Mouse (Mus musculus) kidney, embryonic 14.5 days (tissue): ENCODE results near the gene Samd8. TPM values are rescaled to one million over a fixed set of nuclear protein-coding genes. Genes with fewer than 3 reads are reported as not detected.

ENCODE experiments used
- ATAC-seq: fragments of 200-750 bp; cut with Nextera tagmentation; 2 replicates; pipeline ENCODE4 v1.8.0; 2017; ENCODE audit warnings: moderate number of reproducible peaks, mild to moderate bottlenecking, moderate TSS enrichment, moderate library complexity; ENCODE audit not compliant: low FRiP score, low TSS enrichment
- H3K27ac ChIP-seq: fragments of 300-500 bp; sonication (generic); 2 replicates; pipeline ENCODE4 v1.5.1; 2014; ENCODE audit warnings: low read depth, mild to moderate bottlenecking, low read length, moderate library complexity, mixed read lengths
- H3K27me3 ChIP-seq: fragments of 300-500 bp; sonication (generic); 2 replicates; pipeline ENCODE4 v1.6.1; 2014; ENCODE audit warnings: mild to moderate bottlenecking, low read length; ENCODE audit not compliant: control insufficient read depth, insufficient read depth
- H3K36me3 ChIP-seq: fragments of 300-500 bp; sonication (generic); 2 replicates; pipeline ENCODE4 v1.6.1; 2014; ENCODE audit warnings: low read length, mixed read lengths; ENCODE audit not compliant: control insufficient read depth, insufficient read depth
- H3K4me1 ChIP-seq: fragments of 300-500 bp; sonication (generic); 2 replicates; pipeline ENCODE4 v1.6.1; 2014; ENCODE audit warnings: low read length, mixed read lengths; ENCODE audit not compliant: control insufficient read depth, insufficient read depth
- H3K4me2 ChIP-seq: fragments of 300-500 bp; sonication (generic); replicated peaks from 2 replicates; pipeline ENCODE4 v1.6.1; 2014; ENCODE audit warnings: low read depth, mild to moderate bottlenecking, low read length
- H3K4me3 ChIP-seq: fragments of 300-500 bp; sonication (generic); 2 replicates; pipeline ENCODE4 v1.5.1; 2014; ENCODE audit warnings: mild to moderate bottlenecking, low read length
- H3K9ac ChIP-seq: fragments of 300-500 bp; sonication (generic); 2 replicates; pipeline ENCODE4 v1.6.1; 2014; ENCODE audit warnings: low read depth, mild to moderate bottlenecking, low read length, moderate library complexity
- H3K9me3 ChIP-seq: fragments of 300-500 bp; sonication (generic); 2 replicates; pipeline ENCODE4 v1.6.1; 2016; ENCODE audit warnings: low read length; ENCODE audit not compliant: control insufficient read depth
- WGBS: fragments of 180-500 bp; shearing (Covaris S2); extraction: QIAGEN DNeasy Blood & Tissue Kit; methylation state at CpG from one replicate; pipeline ENCODE4 v1.1.7; 2014; 5-methylcytosine and 5-hydroxymethylcytosine counted together
- polyA plus RNA-seq: library from polyadenylated mRNA; unstranded; fragments of >200 nt; fragmentation: Nextera tagmentation; extraction: Ambion mirVana; gene quantifications from 2 replicates; pipeline ENCODE4 v1.2.1, GENCODE M21; 2014

Gene Samd8
- polyA plus RNA-seq, 1 experiment from 2014 or later = 13.2 TPM

DNA sequence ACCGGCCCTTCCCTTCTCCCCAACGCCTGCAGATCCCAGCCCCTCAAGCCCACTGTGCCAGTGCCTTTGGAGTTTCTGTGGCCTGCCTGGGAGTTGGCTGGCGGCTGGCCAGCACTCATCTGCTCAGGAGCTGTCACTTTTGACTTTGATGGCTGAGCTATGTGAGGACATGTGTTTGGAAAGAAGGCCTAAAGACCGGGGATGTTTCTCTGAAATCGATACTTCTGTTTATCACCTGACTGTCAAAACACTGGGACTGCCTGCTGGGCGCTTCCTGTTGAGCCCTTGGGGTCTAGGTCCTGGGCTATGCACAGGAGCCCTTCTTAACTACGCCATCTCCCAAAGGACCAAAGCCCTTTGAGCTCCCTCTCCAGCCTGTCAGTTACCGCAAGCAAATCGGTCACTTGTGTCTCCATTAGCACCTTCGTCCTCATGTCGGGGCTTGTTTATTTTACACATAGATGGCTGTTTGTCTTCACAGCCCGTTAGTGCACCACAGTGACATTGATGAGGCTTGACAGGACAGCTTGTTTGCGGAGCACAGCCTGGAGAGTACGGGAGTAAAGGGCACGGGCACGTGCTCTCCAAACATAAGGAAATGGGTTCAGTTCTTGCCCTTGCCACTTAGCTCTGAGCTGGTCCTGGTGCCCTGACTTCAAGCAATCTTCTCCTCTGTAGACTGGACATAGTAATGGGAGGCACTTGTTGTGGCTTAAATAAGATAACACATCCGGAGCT lies 30.5 kb upstream of the Samd8 start:
- H3K36me3 ChIP-seq = no peaks in the 10 kb centered on the region
- H3K27ac ChIP-seq = no peak overlapping the region
- H3K9ac ChIP-seq = no peak overlapping the region
- H3K4me1 ChIP-seq = peaks cover 7% of the 10 kb centered on the region; the same call in 1 of the 2 replicates
- no peak for ATAC-seq
- H3K27me3 ChIP-seq = no peaks in the 10 kb centered on the region
- no peak overlapping the region for H3K4me3 ChIP-seq
- WGBS = 16% methylated on average over 17 of the region's 17 CpGs
- H3K9me3 ChIP-seq = 0 out of 2 replicates have a peak, but pooled peaks cover 8% of the 10 kb centered on the region
- no peak overlapping the region for H3K4me2 ChIP-seq

DNA sequence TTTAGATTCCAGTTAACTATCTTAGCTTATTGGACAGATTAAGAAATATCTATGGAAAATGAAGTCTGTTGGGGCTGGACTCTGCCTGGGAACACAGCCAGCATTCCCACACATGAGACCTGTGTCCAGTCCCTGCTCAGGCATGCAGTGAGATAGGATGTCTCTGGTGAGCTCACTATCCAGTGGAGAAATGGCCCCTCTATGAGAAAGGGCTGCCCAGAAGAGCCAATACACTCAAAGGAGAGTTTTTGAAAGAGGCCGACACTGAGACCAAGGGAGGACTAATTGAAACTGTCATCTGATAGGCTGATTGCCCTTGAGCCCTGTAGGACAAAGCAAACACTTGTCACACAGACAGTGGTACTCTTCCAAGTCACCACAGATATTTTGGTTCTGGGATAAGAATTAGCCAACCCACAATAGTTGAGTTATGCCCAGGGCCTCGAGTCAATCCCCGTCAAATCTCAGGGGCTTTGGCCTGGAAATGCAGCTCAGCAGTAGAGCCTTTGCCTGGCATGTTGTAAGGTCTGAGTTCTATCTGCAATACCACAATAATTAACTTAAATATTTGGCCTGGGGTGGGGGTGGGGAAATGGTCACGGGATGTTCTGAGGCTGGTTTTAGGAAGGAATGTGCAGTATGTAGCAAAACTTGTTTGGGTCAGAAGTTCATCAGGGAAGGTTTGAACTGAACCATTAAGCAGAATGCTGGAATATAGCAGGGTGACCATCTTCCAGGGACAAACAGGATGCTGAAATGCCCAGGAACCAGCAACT lies 29.7 kb upstream of the Samd8 start:
- WGBS = 74% methylated on average over 4 of the region's 4 CpGs
- Histone ChIP-seq H3K4me3 (no peak overlapping the region), H3K9me3 (0 out of 2 replicates have a peak, but pooled peaks cover 8% of the 10 kb centered on the region), H3K36me3 (no peaks in the 10 kb centered on the region), H3K9ac (no peak overlapping the region), H3K27me3 (no peaks in the 10 kb centered on the region), H3K27ac (no peak overlapping the region), H3K4me2 (no peak overlapping the region), H3K4me1 (peaks cover 7% of the 10 kb centered on the region; the same call in 1 of the 2 replicates)
- ATAC-seq = no peak

DNA sequence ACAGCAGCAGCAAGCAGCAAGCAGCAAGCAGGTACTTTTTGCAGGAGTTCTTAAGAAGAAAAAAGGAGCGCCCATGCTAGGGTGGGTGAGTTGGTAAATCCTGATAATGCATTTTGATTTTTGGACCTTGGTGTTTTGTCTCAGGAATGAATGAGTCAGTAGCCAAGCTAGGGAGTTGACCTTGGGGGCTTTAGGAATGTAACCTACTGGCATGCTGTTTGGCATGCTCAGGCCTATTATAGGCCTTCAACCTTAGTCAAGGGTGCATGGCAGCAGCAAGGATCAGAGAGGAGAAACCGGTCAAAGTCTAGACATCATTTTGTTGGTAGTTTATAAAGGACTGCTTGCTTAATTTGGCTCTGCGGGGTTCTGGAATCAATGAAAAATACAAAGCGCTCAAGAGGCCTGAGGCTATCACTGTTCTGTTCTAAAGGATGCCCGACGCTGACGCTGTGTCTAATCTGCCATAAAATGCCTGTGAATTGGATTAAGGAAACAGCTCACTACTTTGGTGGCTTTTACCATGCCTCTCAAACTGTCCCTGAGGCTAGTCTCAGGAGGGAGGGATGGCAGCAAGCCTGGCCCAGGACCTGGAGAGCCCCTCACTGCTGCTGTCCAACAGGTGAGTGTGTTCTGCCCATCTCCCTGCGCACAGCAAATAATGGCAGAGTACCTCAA lies 28.2 kb upstream of the Samd8 start:
- no peak overlapping the region for H3K4me2 ChIP-seq
- WGBS = 87% methylated on average over 8 of the region's 8 CpGs
- peaks cover 7% of the 10 kb centered on the region; the same call in 1 of the 2 replicates for H3K4me1 ChIP-seq
- no peak for ATAC-seq
- H3K36me3 ChIP-seq = no peaks in the 10 kb centered on the region
- H3K9ac ChIP-seq = no peak overlapping the region
- H3K27me3 ChIP-seq = no peaks in the 10 kb centered on the region
- H3K9me3 ChIP-seq = 0 out of 2 replicates have a peak, but pooled peaks cover 8% of the 10 kb centered on the region
- H3K27ac ChIP-seq = no peak overlapping the region
- no peak overlapping the region for H3K4me3 ChIP-seq

DNA sequence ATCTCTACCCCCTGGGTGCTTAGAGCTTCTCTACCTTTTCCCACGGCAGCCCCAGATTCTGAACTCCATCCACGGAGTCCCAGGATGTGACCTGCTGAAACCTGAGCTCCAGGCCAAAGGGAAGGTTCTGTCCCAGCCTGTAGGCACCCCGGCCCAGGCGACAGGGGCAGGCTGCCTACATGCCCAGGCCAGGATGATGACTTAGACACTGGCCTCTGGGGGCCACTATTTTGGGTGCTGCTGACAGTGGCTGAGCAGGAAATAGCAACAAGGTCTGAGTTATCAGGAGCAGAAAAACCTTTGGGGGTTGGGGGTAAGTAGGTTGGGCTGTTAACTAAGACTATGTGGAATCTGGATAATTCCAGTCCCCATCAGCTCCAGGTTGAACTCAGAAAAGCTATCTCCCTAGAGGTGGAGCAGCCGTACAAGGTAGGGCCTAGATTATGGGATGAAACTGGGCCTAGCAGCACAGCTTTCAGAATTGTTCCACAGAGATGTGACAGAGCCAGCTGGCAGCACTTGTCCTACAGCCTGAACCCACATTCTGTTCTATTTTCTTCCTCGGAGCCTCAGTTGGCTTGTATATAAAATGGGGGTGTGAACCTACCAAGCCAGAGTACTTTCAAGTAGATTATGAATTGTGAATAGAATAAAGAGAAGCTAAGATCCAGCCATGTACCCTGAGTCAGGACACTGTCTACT lies 21.1 kb upstream of the Samd8 start:
- H3K4me2 ChIP-seq = no peak overlapping the region
- 0 out of 2 replicates have a peak, but pooled peaks cover 3% of the 10 kb centered on the region for H3K9me3 ChIP-seq
- WGBS = 63% methylated on average over 6 of the region's 6 CpGs
- no peak overlapping the region for H3K4me3 ChIP-seq
- no peak for ATAC-seq
- H3K36me3 ChIP-seq = no peaks in the 10 kb centered on the region
- H3K9ac ChIP-seq = no peak overlapping the region
- no peak overlapping the region for H3K27ac ChIP-seq
- no peaks in the 10 kb centered on the region for H3K4me1 ChIP-seq
- H3K27me3 ChIP-seq = no peaks in the 10 kb centered on the region

DNA sequence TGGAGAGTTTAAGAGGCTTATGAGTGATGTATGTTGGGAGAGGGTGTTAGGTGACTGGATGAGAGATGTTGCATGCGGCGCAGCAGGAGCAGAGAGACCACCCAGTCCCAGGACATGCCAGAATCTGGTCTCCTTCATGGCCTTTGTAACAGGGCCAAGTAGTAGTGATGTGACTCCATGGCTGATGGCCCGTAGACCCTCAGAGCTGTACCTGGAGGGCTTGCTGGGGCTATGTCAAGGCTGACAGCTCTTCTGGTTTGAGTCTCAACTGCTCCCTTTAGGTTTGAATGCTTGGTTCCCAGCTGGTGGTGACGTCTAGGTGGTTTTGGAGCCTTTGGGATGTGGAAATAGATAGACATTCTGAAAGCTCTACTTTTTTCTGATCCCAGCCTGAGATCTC lies 20.4 kb upstream of the Samd8 start:
- ATAC-seq = no peak
- Histone ChIP-seq H3K4me3 (no peak overlapping the region), H3K9ac (no peak overlapping the region), H3K4me2 (no peak overlapping the region), H3K4me1 (no peaks in the 10 kb centered on the region), H3K27ac (no peak overlapping the region), H3K36me3 (no peaks in the 10 kb centered on the region), H3K9me3 (0 out of 2 replicates have a peak, but pooled peaks cover 3% of the 10 kb centered on the region), H3K27me3 (no peaks in the 10 kb centered on the region)
- WGBS = 92% methylated on average over 4 of the region's 4 CpGs

DNA sequence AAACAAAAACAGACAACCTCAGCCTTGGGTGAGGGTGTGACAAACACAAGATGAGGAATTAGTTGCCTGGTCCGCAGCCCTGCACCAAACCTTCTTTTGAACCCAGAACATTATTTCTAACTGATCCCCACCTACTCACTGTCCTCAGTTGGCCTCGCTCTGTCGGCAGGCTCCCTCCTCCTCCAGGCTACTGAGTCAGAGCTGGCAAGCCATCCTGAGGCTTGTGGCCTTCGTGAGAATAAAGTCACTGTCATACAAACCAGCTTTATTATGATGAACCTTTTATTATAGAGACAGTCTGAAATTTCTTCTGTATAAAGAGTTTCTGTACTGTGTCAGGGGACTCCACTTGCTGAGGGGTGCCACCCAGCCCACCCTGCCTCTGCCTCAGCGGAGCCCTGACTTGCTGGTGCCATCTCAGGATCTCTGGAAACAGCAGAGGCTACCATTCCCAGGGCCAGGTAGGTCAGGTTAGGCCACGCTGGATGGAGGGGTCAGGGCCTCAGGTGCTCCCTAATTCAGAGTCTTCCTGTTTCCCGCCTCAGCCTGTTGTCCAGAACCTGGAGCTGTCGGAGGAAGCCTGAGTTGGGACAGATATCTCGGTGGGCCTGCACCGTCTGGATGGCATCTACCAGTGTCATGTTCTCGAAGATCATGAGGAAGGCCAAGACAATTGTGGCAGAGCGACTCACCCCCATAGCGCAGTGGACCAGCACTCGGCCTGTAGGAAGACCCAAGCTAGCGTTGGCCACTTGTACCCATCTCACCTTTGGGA lies 17.0 kb upstream of the Samd8 start:
- Histone ChIP-seq H3K9me3 (0 out of 2 replicates have a peak, but pooled peaks cover 3% of the 10 kb centered on the region), H3K4me1 (no peaks in the 10 kb centered on the region), H3K4me3 (no peak overlapping the region), H3K9ac (no peak overlapping the region), H3K36me3 (no peaks in the 10 kb centered on the region), H3K4me2 (no peak overlapping the region), H3K27ac (no peak overlapping the region), H3K27me3 (no peaks in the 10 kb centered on the region)
- no peak for ATAC-seq
- 90% methylated on average over 15 of the region's 15 CpGs for WGBS

DNA sequence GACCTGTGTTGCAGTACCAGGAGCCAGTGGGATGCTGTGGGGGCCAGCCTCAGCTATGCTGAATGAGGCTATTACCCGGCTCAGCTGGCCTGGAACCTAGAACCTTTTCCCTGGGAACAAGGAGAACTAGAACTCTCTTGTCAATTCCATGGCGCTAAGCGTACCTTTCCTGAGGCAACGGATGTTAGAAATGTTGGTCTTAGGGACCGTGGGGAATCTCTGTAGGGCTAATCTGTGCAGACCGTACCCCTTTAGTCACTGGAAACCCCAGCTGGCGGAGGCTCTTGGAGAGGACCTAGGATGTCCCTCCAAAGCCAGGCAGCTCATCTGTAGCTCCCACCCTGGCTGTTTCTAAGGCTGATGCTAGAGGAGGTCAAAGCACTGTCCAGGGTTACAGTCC lies 10.0 kb upstream of the Samd8 start:
- no peaks in the 10 kb centered on the region for H3K4me1 ChIP-seq
- H3K27me3 ChIP-seq = no peaks in the 10 kb centered on the region
- no peaks in the 10 kb centered on the region for H3K9me3 ChIP-seq
- no peaks in the 10 kb centered on the region for H3K36me3 ChIP-seq
- no peak overlapping the region for H3K9ac ChIP-seq
- ATAC-seq = no peak
- no peak overlapping the region for H3K4me2 ChIP-seq
- H3K27ac ChIP-seq = no peak overlapping the region
- 93% methylated on average over 7 of the region's 7 CpGs for WGBS
- H3K4me3 ChIP-seq = no peak overlapping the region

DNA sequence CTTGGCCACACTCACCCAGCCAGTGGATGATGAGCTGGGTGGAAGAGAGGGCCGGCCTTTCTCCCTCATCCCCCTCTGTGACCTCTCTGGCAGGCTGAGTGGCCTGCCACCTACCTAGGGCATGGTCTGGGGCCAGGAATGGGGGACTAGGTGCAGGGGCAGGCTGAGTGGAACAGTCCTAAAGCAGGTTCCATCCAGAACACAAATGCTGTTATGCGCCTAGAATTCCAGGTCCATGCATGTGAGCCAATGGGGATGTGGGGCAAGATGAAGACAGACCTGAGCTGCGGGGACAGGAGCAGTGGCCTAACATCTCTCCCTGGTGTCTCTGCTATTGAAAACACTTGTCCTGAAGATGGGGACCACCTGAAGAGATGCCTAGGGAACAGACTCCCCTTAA lies 9.0 kb upstream of the Samd8 start:
- 91% methylated on average over 3 of the region's 3 CpGs for WGBS
- Histone ChIP-seq H3K4me2 (no peak overlapping the region), H3K9ac (no peak overlapping the region), H3K27me3 (no peaks in the 10 kb centered on the region), H3K36me3 (no peaks in the 10 kb centered on the region), H3K4me3 (no peak overlapping the region), H3K4me1 (no peaks in the 10 kb centered on the region), H3K27ac (no peak overlapping the region), H3K9me3 (no peaks in the 10 kb centered on the region)
- ATAC-seq = no peak
